Mouse (Mus musculus): Measurements from ENCODE around the gene Hebp2. TPM values are rescaled to one million over a fixed set of nuclear protein-coding genes. Genes with fewer than 3 reads are reported as not detected.
"Not testable (repeated sequence)": the region's sequence is repeated elsewhere in the genome, so short reads cannot be mapped to it uniquely, and the experiment has no call there.

Gene Hebp2
- 1 to 10 TPM; 3.2 to 3.5 TPM for total RNA-seq (2021)

DNA sequence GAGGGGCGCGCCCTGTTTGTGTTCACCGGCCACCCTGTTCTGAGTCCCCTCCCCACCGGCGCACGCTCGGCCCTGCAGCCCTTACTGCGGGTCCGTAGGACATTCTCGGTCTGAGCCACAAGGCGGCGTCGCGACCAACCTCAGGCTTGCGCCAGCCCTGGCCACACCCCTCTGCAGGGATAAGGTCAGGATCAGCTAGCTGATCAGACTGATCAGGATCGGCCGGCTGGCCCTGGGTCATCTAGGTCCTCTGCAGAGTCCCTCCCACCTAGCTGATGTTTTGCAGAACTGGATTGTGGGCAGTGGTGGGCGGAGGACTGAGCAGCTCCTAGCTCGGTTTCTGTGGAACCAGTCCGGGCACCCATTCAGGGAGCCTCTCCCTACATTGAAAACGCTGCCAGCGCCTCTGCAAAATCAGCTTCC lies at the start of gene Hebp2:
TSS of gene Hebp2 (minus strand) at position 264 of the 423 bp plus-strand sequence.
- DNase-seq = peak; percentile 49 to 67

- DNase-seq = no peak
Measured at GRCm38 (mm10) chr10:18589455-18589854, 43.6 kb upstream of the Hebp2 start.

DNA sequence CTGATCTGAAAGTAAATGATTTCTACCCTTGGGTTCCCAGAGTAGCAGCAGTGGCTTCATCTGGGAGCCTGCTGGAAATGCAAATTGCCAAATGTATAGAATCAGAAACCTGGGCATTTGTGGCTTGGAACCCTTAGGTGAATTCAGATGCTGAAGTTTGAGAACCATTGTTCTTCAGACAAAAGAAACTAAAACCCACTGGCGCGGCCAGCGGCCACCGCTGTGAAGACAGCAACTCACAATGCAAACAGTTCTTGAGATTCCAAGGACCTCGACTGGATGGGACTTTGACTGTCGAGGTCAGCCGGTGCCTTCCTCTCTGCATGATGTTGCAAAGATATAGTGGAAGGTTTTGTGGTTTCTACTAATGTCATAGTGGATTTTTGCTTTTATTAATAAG lies 38.3 kb upstream of the Hebp2 start:
- no peak for DNase-seq

DNA sequence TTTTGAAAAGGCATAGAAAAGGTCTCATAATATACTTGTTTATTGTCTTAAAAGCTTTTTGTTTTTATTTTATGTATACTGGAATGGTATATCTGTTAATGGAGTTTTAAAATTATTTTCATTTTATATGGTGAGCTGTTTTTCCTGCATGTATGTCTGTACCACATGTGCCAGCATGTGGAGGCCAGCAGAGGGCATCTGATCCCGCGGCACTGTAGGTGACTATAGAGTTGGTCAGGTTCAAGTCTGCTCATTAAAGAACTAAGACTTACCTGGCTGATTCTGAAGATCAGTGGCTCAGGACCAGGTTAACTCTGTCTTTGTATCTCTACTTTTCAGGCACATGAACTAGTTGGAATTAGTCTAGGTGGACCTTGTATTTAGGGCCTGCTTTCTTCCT lies 26.7 kb upstream of the Hebp2 start:
- no peak for DNase-seq

DNA sequence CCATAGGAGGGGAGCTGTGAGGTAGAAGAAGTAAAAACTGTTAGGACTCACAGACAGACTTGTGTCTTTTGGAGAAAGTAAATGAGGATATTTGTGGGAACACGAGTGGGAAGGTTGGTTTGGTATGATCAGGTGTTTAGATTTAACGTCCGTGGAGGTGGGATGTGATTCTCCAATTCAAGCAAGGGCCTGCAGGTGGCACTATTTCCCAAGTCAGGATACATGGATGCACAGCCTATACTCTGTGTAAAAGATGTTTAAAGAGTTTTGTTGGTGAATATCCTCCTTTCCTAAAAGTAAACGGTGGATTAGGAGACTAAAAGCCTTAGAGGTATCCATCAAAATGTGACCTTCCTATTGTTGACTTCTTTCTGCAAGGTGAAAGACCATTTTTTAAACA lies 17.1 kb upstream of the Hebp2 start:
- DNase-seq = peak; percentile 29 to 54

DNA sequence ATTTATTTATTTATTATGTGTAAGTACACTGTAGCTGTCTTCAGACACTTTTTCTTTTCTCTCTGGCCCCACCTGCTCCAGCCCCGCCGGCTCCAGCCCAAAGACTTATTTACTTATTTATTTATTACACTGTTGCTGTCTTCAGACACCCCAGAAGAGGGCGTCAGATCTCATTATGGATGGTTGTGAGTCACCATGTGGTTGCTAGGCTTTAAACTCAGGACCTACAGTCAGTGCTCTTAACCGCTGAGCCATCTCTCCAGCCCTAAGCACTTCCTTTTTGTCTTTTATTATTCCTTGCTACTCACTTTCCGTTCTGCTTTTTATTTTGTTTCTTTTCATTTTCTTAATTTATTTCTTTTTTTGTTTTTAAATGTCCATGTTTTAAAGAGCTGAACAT lies 15.6 kb upstream of the Hebp2 start:
- DNase-seq = no peak

GRCm38 (mm10) chr10:18559076-18559475 lies 13.2 kb upstream of the Hebp2 start:
- DNase-seq = not testable (repeated sequence)

- no peak for DNase-seq
Measured at GRCm38 (mm10) chr10:18549321-18550216, 3.7 kb upstream of the Hebp2 start.

GRCm38 (mm10) chr10:18547381-18547780 lies 1.5 kb upstream of the Hebp2 start:
- DNase-seq = no peak

- no peak for DNase-seq
Measured at GRCm38 (mm10) chr10:18545309-18545708, 567 bp downstream of the Hebp2 start.

- no peak for DNase-seq
Measured at GRCm38 (mm10) chr10:18536889-18537288, 9.0 kb downstream of the Hebp2 start.

DNA sequence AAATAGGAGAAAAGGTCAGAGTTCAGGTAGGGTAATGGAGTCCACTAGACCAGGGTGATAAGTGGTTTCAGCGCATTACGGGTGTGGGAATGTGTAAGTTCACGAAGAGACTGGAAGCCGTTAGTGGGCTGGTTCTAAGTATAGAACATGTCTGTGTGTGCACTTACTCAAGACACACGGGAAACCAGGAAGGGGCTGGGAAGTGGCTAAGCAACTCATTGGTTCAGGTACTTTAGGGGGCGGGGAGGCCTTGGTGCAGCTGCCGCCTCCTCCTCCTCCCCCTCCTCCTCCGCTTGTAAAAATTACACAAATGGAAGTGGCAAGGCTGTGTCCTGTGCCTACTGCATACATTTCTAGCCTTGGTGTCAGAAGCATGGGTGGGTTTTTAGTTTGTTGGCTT lies 13.6 kb downstream of the Hebp2 start:
- no peak for DNase-seq

DNA sequence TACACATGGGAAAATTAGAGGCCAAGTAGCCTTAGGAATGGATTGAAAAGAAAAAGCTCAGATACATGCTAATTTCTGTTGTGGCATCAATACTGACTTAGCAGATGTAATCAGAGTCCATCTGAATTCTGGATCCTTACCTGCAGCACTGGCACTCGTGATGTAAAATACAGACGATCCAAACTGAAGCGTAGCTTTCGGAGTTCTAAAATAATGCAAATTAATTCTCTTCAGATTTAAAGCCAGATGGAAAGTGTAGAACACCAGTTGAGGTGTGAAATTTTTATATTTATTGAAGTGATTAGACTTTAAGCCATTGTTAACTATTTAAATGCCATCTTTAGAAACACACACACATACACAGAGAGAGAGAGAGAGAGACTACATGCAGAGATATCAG lies 15.7 kb downstream of the Hebp2 start:
- DNase-seq = no peak

DNA sequence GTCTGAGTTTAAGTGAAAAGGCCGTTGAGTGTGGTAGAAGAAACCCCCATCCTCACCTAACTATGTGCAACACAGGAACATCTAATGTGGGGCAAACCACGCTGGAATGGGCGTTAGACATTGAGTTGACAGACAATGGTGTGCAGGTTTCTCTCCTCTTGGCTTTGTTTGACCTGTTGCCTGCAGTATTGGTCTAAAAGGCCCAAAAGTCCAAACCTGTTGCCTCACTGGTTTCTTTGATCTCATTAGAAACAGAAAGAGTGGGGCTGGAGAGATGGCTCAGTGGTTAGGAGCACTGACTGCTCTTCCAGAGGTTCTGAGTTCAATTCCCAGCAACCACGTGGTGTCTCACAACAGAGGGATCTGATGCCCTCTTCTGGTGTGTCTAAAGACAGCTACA lies 16.7 kb downstream of the Hebp2 start:
- no peak for DNase-seq

DNA sequence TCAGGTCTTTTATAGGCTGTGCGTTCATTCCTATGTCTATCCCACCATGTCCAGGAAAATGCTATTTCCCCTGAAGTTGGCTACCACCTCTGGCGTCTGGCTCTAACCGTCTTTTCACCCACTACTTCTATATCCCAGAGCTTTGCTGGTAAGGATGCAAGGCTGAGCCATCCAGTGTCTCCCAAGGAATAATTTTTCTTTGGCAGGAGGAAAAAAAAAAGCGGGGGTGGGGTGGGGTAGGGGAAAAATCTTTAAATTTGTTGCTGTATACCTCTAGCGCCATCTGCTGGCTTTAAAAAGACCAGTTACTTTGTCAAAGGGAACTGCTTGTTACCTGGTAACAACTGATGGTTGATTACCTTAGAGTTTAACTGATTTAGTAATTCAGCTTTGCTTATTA lies 17.4 kb downstream of the Hebp2 start:
- peak in 1 of 2 experiments; percentile 31 for DNase-seq

DNA sequence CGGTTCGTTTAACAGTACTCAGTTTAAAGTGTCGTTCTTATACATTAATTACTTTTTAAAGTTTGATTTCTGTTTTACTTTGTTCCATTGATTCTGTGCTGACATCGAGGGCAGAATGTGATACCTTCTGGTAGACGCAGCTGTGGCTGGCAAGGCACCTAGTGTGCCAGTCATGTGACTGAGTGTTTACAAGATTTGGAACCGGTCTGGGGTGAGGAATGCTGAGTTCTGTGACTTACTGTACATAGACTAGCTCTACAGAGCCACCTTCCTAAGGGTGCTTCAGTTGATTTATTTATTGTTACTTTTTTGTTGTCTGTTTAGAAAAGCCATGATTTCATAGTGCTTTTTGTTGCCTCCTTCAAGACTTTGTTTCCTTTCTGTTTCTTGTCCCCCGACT lies 18.1 kb downstream of the Hebp2 start:
- DNase-seq = no peak

DNA sequence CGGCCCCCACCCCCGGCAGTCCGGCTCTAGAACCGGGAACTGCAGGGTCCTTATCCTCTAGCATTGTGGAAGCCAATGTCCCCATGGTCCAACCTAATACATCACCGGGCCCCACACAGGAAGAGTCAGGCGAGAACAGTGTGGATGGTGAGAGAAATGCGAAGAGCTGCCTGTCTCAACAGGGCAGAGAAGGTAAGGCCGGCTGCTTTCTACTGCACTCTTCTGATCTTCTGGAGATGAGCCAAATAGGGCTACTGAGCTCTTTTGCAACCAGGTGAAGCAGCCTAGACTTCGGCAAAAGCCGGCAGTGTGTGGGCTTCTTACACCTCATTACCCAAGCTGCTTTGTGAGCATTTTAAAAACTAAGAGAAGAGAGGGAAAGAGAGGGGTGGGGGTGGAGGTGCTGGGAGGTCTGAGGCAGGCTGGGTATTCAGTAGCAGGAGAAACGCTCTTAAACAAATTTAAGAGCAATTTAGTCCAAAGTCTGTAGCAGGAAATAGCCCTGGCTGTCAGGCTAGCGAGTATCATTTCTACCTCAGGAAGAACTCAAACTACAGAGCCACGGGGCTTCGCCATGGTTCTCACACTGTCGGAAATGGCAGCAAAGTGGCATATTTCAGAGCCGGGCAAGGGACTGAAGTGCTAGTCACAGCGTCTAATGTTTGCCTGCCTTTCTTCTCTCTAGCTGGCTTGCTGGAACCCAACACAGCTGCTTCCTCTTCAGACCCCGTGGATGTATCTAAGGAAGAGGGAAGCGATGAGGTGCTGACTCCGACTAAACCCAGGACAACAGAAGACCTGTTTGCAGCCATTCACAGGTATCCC lies 18.8 kb downstream of the Hebp2 start:
- no peak for DNase-seq

DNA sequence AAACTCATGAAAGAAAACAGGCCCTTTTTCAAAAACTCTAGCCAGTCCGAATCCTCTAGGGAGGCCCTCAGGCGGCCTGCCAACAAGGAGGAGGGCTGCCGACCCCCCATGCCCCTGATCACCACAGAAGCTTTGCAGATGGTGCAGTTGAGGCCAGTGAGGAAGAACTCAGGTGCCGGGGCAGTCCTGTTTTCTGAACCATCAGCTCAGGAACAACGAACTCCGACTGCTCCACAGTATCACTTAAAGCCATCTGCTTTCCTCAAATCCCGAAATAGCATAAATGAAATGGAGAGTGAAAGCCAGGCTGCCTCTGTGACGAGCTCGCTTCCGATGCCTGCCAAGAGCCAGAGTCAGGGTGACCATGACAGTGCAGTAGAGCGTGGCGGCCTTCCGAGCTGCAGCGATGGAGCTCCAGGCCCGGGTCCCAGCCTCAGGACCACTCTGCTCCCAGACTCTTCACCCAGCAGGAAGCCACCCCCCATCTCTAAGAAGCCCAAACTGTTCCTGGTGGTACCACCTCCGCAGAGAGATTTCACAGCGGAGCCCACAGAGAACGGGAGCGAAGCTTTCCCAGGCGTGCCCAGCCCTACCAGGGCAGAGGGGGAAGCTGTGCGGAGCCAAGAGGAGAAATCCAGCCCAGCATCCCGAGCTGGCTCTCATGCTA lies 19.6 kb downstream of the Hebp2 start:
- DNase-seq = peak; percentile 69 to 79

DNA sequence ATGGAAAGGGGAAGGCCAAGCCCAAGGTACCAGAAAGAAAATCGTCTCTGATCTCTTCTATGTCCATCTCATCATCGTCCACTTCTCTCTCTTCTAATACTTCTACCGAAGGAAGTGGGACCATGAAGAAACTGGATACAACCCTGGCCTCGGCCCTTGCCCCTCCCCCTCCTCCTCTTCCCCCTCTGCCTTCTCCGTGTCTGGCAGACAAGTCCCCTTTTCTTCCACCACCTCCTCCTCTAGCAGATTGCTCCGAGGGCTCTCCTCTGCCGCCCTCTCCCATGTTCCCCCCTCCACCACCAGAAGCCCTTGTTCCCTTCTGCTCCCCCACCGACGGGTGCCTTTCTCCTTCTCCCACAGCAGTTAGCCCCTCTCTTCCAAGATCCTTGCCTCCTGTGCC lies 20.1 kb downstream of the Hebp2 start:
- no peak for DNase-seq

- DNase-seq = no peak
Measured at GRCm38 (mm10) chr10:18525311-18525710, 20.6 kb downstream of the Hebp2 start.

DNA sequence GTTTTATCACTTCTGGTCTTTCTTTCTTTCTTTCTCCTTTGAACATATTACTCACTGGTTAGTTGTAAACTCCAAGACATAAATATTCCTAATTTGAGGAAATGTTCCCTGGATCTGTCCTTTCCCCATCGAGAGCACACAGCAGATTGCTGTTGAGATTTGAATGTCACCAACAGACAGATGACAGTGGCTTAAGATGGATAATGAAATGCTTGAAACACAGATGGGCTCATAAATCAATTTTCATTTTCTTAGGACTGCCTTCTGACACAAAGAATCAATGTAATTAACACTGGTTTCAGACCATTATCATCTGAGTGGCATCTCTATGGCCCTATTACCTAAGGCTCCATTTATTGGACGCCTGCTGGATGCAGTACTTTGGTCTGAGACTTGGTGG lies 23.3 kb downstream of the Hebp2 start:
- no peak for DNase-seq

DNA sequence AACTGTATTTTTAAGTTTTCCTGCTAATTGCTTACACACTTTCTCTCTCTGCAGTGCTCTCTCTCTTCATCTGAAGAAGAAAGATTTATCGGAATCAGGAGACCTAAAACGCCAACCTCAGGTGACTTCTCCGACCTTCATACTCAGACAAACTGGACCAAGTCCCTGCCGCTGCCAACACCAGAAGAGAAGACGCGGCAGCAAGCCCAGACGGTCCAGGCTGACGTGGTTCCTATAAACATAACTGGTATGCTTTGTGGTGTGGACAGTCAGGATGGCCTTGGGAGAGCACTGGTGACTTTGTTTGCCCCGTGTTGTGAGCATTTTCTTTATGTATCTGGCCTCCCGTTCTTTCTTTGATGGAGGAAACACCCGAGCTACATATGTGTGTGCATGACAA lies 34.4 kb downstream of the Hebp2 start:
- no peak for DNase-seq

- no peak for DNase-seq
Measured at GRCm38 (mm10) chr10:18510663-18511062, 35.2 kb downstream of the Hebp2 start.
